Comparison of ENCODE assay signal across 11 mouse cellular contexts in the genomic region with DNA sequence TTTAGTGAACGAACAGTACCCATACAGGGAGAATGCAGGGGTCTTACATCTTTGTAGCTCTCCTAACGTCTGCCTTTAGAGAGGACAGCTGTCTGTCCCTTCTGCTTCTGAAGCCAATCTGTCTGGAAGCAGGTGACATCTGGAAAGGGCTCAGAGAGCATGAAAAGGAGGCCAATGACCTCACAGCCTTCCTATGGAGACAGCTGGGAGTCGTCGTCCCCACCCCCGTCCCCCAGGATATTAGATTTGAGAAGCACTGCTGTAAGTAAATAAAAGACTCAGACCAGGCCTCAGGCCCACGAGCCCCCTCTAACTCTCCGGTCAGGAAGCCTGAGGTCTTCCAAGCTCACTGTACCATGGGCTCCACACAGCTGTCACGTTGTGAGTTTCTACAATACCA. TPM values are rescaled to one million over a fixed set of nuclear protein-coding genes. Genes with fewer than 3 reads are reported as not detected.
DNase-seq lines count a peak whose midpoint lies in the region; ATAC-seq and TF ChIP-seq lines count a peak whose summit lies in the region.
"Had no signal": no experiment of that assay in that cellular context is flagged by ENCODE, and none has a peak within 500 bp of the region (broad histone marks: within the 10 kb centered on the region; RNA-seq: fewer than 3 reads in every experiment).

No protein-coding gene starts in this region.

- ATAC-seq in kidney, embryonic 15.5 days (replicated peaks; ENCODE audit: low FRiP score), result no peak
- ATAC-seq in intestine, embryonic 16.5 days, result no peak
- no peak for ATAC-seq in frontal cortex, adult (ENCODE audit: low TSS enrichment)

- H3K9ac ChIP-seq in kidney, embryonic 15.5 days, result no peak overlapping the region
- 0 out of 2 replicates have a peak overlapping the region, but pooled peaks have one; percentile 11 for H3K9ac ChIP-seq in intestine, embryonic 16.5 days (ENCODE audit: low read depth, low read length)

- H3K9me3 ChIP-seq in kidney, embryonic 15.5 days (replicated peaks), result no peaks in the 10 kb centered on the region
- no peaks in the 10 kb centered on the region for H3K9me3 ChIP-seq in intestine, embryonic 16.5 days (ENCODE audit: control insufficient read depth, low read length)

- TF ChIP-seq CTCF in spleen, adult 2 months (IDR thresholded peaks at IDR 0.05; ENCODE audit: extremely low read depth, insufficient read depth, insufficient read length, insufficient replicate concordance), result no peak

- TF ChIP-seq POLR2A in spleen, adult 2 months (IDR thresholded peaks at IDR 0.05; ENCODE audit: low read depth, low read length), result no peak

- no peak overlapping the region for H3K4me2 ChIP-seq in kidney, embryonic 15.5 days
- H3K4me2 ChIP-seq in intestine, embryonic 16.5 days (ENCODE audit: low read depth, low read length), result no peak overlapping the region

- WGBS in kidney, embryonic 15.5 days, result 33% methylated on average over 8 of the region's 8 CpGs
- 51% methylated on average over 8 of the region's 8 CpGs for WGBS in spleen, adult 2 months
- 30% methylated on average over 8 of the region's 8 CpGs for WGBS in intestine, embryonic 16.5 days

- peak overlapping the region; percentile 9; the same call in 1 of the 2 replicates for H3K27ac ChIP-seq in kidney, embryonic 15.5 days
- peak overlapping the region; percentile 43 for H3K27ac ChIP-seq in spleen, adult 2 months (ENCODE audit: insufficient read depth, low read length)
- peak overlapping the region; percentile 14; the same call in 1 of the 2 replicates for H3K27ac ChIP-seq in intestine, embryonic 16.5 days (ENCODE audit: low read length)

- H3K4me1 ChIP-seq in kidney, embryonic 15.5 days, result peaks cover 23% of the 10 kb centered on the region
- peaks cover 12% of the 10 kb centered on the region; the same call in 1 of the 2 replicates for H3K4me1 ChIP-seq in spleen, adult 2 months (ENCODE audit: control insufficient read depth, insufficient read depth, insufficient read length)
- H3K4me1 ChIP-seq in intestine, embryonic 16.5 days (ENCODE audit: control insufficient read depth, insufficient read depth, low read length), result peaks cover 16% of the 10 kb centered on the region

- no peaks in the 10 kb centered on the region for H3K27me3 ChIP-seq in kidney, embryonic 15.5 days
- no peaks in the 10 kb centered on the region for H3K27me3 ChIP-seq in spleen, adult 2 months (ENCODE audit: control insufficient read depth, insufficient read depth, low read length)
- H3K27me3 ChIP-seq in intestine, embryonic 16.5 days (replicated peaks; ENCODE audit: control insufficient read depth, insufficient read depth, low read length), result no peaks in the 10 kb centered on the region

- no peak for DNase-seq in kidney, postnatal 25 days
- no peak for DNase-seq in spleen, adult 2 months (ENCODE audit: low read depth in 1 of 2, low spot score in 2 of 2)
- no peak for DNase-seq in spleen, postnatal 14 days (ENCODE audit: low spot score in 2 of 2)
- no peak for DNase-seq in urinary bladder, postnatal 14 days (ENCODE audit: low spot score)
- DNase-seq: adrenal gland, postnatal 10 days; cerebellum, adult 8-10 months; heart, postnatal 10 days; right cerebral cortex, postnatal 14 days had no signal

- no peak overlapping the region for H3K4me3 ChIP-seq in kidney, embryonic 15.5 days (replicated peaks)
- no peak overlapping the region for H3K4me3 ChIP-seq in spleen, adult 2 months (ENCODE audit: extremely low read depth, insufficient read depth, insufficient read length)
- no peak overlapping the region for H3K4me3 ChIP-seq in intestine, embryonic 16.5 days (ENCODE audit: low read length)

- no peaks in the 10 kb centered on the region for H3K36me3 ChIP-seq in kidney, embryonic 15.5 days
- H3K36me3 ChIP-seq in spleen, adult 2 months (ENCODE audit: control insufficient read depth, insufficient read depth, low read length), result no peaks in the 10 kb centered on the region
- H3K36me3 ChIP-seq in intestine, embryonic 16.5 days (ENCODE audit: control insufficient read depth, insufficient read depth, low read length), result no peaks in the 10 kb centered on the region

RNA-seq across cellular contexts. Expression of gene Stxbp1, which starts 22.9 kb away (rescaled TPM):
- 16.5 and 19.3 TPM in 2 replicates for polyA plus RNA-seq in kidney, embryonic 15.5 days (2015; fragmentation: Nextera tagmentation; extraction: Ambion mirVana)
- polyA plus RNA-seq in spleen, adult 2 months (2012; rRNA removed), result 5.5 and 5.6 TPM in 2 replicates
- polyA plus RNA-seq in intestine, embryonic 16.5 days (2015; fragmentation: Nextera tagmentation; extraction: Ambion mirVana), result 18.1 TPM in 2 replicates

RNA-seq across cellular contexts. Expression of gene Cfap157, which starts 40.0 kb away (rescaled TPM):
- 0.45 and 0.64 TPM in 2 replicates for polyA plus RNA-seq in kidney, embryonic 15.5 days (2015; fragmentation: Nextera tagmentation; extraction: Ambion mirVana)
- not detected in 2 replicates for polyA plus RNA-seq in spleen, adult 2 months (2012; rRNA removed)
- polyA plus RNA-seq in intestine, embryonic 16.5 days (2015; fragmentation: Nextera tagmentation; extraction: Ambion mirVana), result 0.58 and 1.2 TPM in 2 replicates

RNA-seq across cellular contexts. Expression of gene Ptrh1, which starts 48.6 kb away (rescaled TPM):
- polyA plus RNA-seq in kidney, embryonic 15.5 days (2015; fragmentation: Nextera tagmentation; extraction: Ambion mirVana), result 5.1 and 5.5 TPM in 2 replicates
- 5.1 and 10.2 TPM in 2 replicates for polyA plus RNA-seq in spleen, adult 2 months (2012; rRNA removed)
- polyA plus RNA-seq in intestine, embryonic 16.5 days (2015; fragmentation: Nextera tagmentation; extraction: Ambion mirVana), result 5.4 and 6.3 TPM in 2 replicates

RNA-seq across cellular contexts. Expression of gene Ttc16, which starts 48.7 kb away (rescaled TPM):
- 0.15 and 0.25 TPM in 2 replicates for polyA plus RNA-seq in kidney, embryonic 15.5 days (2015; fragmentation: Nextera tagmentation; extraction: Ambion mirVana)
- polyA plus RNA-seq in spleen, adult 2 months (2012; rRNA removed), result 0.20 and 0.21 TPM in 2 replicates
- polyA plus RNA-seq in intestine, embryonic 16.5 days (2015; fragmentation: Nextera tagmentation; extraction: Ambion mirVana), result 0.32 and 0.34 TPM in 2 replicates

RNA-seq across cellular contexts. Expression of gene Fam129b, which starts 51.7 kb away (rescaled TPM):
- polyA plus RNA-seq in kidney, embryonic 15.5 days (2015; fragmentation: Nextera tagmentation; extraction: Ambion mirVana), result 44.5 and 47.7 TPM in 2 replicates
- 11.0 and 11.6 TPM in 2 replicates for polyA plus RNA-seq in spleen, adult 2 months (2012; rRNA removed)
- 35.4 and 37.8 TPM in 2 replicates for polyA plus RNA-seq in intestine, embryonic 16.5 days (2015; fragmentation: Nextera tagmentation; extraction: Ambion mirVana)
